Mouse (Mus musculus) naive thymus-derived CD4-positive, alpha-beta T cell, adult 5 months (primary cell): ENCODE data around the gene Txndc9. TPM values are rescaled to one million over a fixed set of nuclear protein-coding genes. Genes with fewer than 3 reads are reported as not detected.

Experiments
- polyA plus RNA-seq: library from polyadenylated mRNA; unstranded; fragments of 100-300 nt; shearing (Covaris generic); gene quantifications from one replicate; pipeline ENCODE4 v1.2.1, GENCODE M21; 2017

Gene Txndc9
- 89.8 TPM for polyA plus RNA-seq

DNA sequence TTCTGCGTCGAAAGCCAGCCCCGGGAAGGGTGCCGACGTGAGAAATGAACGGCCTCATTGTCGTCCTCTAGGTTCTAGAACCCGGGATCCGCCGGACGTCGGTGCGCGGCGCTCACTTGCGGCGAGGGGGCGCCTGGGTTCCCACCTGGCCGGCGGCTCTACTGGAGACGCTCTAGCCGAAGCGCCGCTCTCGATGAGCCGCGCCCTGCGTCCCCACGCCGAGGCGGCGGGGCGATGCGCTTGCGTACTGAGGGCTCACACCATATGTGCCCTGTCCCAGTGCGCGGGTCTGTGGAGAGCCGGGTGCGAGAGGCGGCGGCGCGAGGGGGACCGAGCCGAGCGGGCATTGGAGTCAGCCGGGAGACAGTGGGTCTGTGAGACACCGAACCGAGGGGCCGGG lies at the start of gene Txndc9, which contains the start of gene Eif5b:
Txndc9 (minus strand) TSS at position 27 of the 400 bp plus-strand sequence.
Eif5b (plus strand) TSS at position 144 of the 400 bp plus-strand sequence.

DNA sequence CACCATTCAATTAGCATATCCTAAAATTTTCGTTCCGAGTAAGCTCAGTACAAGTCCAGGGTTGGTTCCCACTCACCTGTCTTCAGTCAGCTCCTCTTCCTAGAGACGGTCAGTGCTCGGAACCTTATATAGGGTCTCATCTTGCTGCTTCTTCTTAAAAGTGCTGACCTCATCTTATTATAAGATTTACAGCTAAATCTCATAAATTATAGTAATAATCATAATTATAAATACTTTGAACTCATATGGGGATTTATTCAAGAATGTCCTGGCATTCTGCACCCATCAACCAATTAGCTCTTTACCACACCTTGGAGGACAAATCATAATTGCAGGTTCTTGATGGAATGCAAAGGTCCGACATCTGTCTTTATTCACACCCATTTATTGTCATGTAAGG lies 40.0 kb downstream of the Txndc9 start, which contains the start of gene Lyg1:
Lyg1 (minus strand) TSS at position 101 of the 400 bp plus-strand sequence.

Other genes with a start within 250 kb of the Txndc9 start
- 2.5 TPM for gene Tsga10, start 131.5 kb downstream of the Txndc9 start, polyA plus RNA-seq
- gene Lipt1, start 126.2 kb downstream of the Txndc9 start, polyA plus RNA-seq: 1.6 TPM
- gene Mitd1, start 107.5 kb downstream of the Txndc9 start, polyA plus RNA-seq: 58.0 TPM
- gene Mrpl30, start 107.4 kb downstream of the Txndc9 start, polyA plus RNA-seq: 169 TPM
- gene Lyg2, start 81.4 kb downstream of the Txndc9 start, polyA plus RNA-seq: not detected
- not detected for gene Lyg1, start 40.1 kb downstream of the Txndc9 start, polyA plus RNA-seq
- gene Eif5b, start 117 bp upstream of the Txndc9 start, polyA plus RNA-seq: 23.4 TPM
- gene Rev1, start 131.9 kb upstream of the Txndc9 start, polyA plus RNA-seq: 53.0 TPM